ENCODE assay signal across 22 mouse cellular contexts in genomic region chr2:80314201-80314600, GRCm38 (mm10). TPM values are rescaled to one million over a fixed set of nuclear protein-coding genes. Genes with fewer than 3 reads are reported as not detected.
DNase-seq lines count a peak whose midpoint lies in the region; ATAC-seq and TF ChIP-seq lines count a peak whose summit lies in the region.
"Had no signal": no experiment of that assay in that cellular context is flagged by ENCODE, and none has a peak within 500 bp of the region (broad histone marks: within the 10 kb centered on the region; RNA-seq: fewer than 3 reads in every experiment).

No protein-coding gene starts in this region.

- ATAC-seq in embryonic facial prominence, embryonic 14.5 days (ENCODE audit: low read depth): no peak
- ATAC-seq in intestine, embryonic 14.5 days (replicated peaks; ENCODE audit: low FRiP score, low TSS enrichment, low read depth): no peak
- no peak for ATAC-seq in intestine, embryonic 15.5 days
- ATAC-seq in megakaryocyte, adult 5-6 weeks (ENCODE audit: poor library complexity, severe bottlenecking): no peak
- ATAC-seq in stomach, postnatal 0 days (ENCODE audit: low FRiP score, low TSS enrichment): no peak

- WGBS in embryonic facial prominence, embryonic 14.5 days: 56% methylated on average over 1 of the region's 1 CpGs
- 75% methylated on average over 1 of the region's 1 CpGs for WGBS in embryonic facial prominence, embryonic 10.5 days
- WGBS in intestine, embryonic 14.5 days: 41% methylated on average over 1 of the region's 1 CpGs
- 45% methylated on average over 1 of the region's 1 CpGs for WGBS in intestine, embryonic 15.5 days
- 59% methylated on average over 1 of the region's 1 CpGs for WGBS in stomach, postnatal 0 days

- H3K27ac ChIP-seq in embryonic facial prominence, embryonic 14.5 days (replicated peaks; ENCODE audit: low read depth, low read length): no peak overlapping the region
- no peak overlapping the region for H3K27ac ChIP-seq in embryonic facial prominence, embryonic 10.5 days (replicated peaks)
- H3K27ac ChIP-seq in intestine, embryonic 14.5 days (ENCODE audit: low read depth): no peak overlapping the region
- H3K27ac ChIP-seq in intestine, embryonic 15.5 days: no peak overlapping the region
- 0 out of 2 replicates have a peak overlapping the region, but pooled peaks have one; percentile 5 for H3K27ac ChIP-seq in stomach, postnatal 0 days (replicated peaks)
- H3K27ac ChIP-seq: limb, embryonic 15.5 days had no signal

- H3K9ac ChIP-seq in embryonic facial prominence, embryonic 14.5 days (ENCODE audit: low read depth, low read length): no peak overlapping the region
- H3K9ac ChIP-seq in intestine, embryonic 14.5 days (ENCODE audit: low read length): no peak overlapping the region
- H3K9ac ChIP-seq in intestine, embryonic 15.5 days: no peak overlapping the region
- H3K9ac ChIP-seq in stomach, postnatal 0 days (ENCODE audit: low read length): no peak overlapping the region

- no peaks in the 10 kb centered on the region for H3K27me3 ChIP-seq in embryonic facial prominence, embryonic 14.5 days (replicated peaks; ENCODE audit: control insufficient read depth, insufficient read depth, low read length)
- H3K27me3 ChIP-seq in embryonic facial prominence, embryonic 10.5 days (replicated peaks; ENCODE audit: low read depth, poor library complexity, severe bottlenecking): no peaks in the 10 kb centered on the region; the same call in 1 of the 2 replicates
- no peaks in the 10 kb centered on the region for H3K27me3 ChIP-seq in intestine, embryonic 14.5 days (replicated peaks; ENCODE audit: control insufficient read depth, insufficient read depth, low read length)
- H3K27me3 ChIP-seq in intestine, embryonic 15.5 days (replicated peaks): 0 out of 2 replicates have a peak, but pooled peaks cover 2% of the 10 kb centered on the region
- no peaks in the 10 kb centered on the region for H3K27me3 ChIP-seq in megakaryocyte, embryonic 14.5 days (replicated peaks)
- no peaks in the 10 kb centered on the region for H3K27me3 ChIP-seq in stomach, postnatal 0 days (ENCODE audit: control insufficient read depth, insufficient read depth, low read length)
- H3K27me3 ChIP-seq: heart, embryonic 12.5 days; hindbrain, embryonic 13.5 days; limb, embryonic 15.5 days had no signal

- DNase-seq in embryonic facial prominence, embryonic 14.5 days (ENCODE audit: low spot score): no peak
- no peak for DNase-seq in embryonic facial prominence, embryonic 10.5 days (ENCODE audit: low spot score)
- DNase-seq in intestine, embryonic 14.5 days (ENCODE audit: low spot score): no peak
- no peak for DNase-seq in stomach, postnatal 0 days (ENCODE audit: low spot score)
- no peak for DNase-seq in gastrocnemius, adult 18-20 months (ENCODE audit: low spot score)
- DNase-seq: adrenal gland, adult 8-10 months; cerebellum, adult 9-11 months; forebrain, postnatal 0 days; gastrocnemius, postnatal 25 days; layer of hippocampus, adult 9-11 months; lung, postnatal 36 days; midbrain, embryonic 14.5 days; spleen, adult 18-20 months; thymus, postnatal 25 days had no signal

- TF ChIP-seq EP300 in stomach, postnatal 0 days (optimal IDR thresholded peaks at IDR 0.05): no peak

- H3K4me2 ChIP-seq in embryonic facial prominence, embryonic 14.5 days (ENCODE audit: low read depth, low read length): peak overlapping the region; percentile 5; the same call in 1 of the 2 replicates
- H3K4me2 ChIP-seq in intestine, embryonic 14.5 days (ENCODE audit: low read length): peak overlapping the region; percentile 77; the same call in 1 of the 2 replicates
- H3K4me2 ChIP-seq in intestine, embryonic 15.5 days (replicated peaks): no peak overlapping the region
- no peak overlapping the region for H3K4me2 ChIP-seq in stomach, postnatal 0 days (replicated peaks; ENCODE audit: low read depth)

- H3K4me1 ChIP-seq in embryonic facial prominence, embryonic 14.5 days (ENCODE audit: control insufficient read depth, insufficient read depth, low read length): peaks cover 11% of the 10 kb centered on the region; the same call in 1 of the 2 replicates
- peaks cover 15% of the 10 kb centered on the region for H3K4me1 ChIP-seq in embryonic facial prominence, embryonic 10.5 days
- peaks cover 8% of the 10 kb centered on the region; the same call in 1 of the 2 replicates for H3K4me1 ChIP-seq in intestine, embryonic 14.5 days (replicated peaks; ENCODE audit: control insufficient read depth, insufficient read depth, low read length)
- no peaks in the 10 kb centered on the region for H3K4me1 ChIP-seq in intestine, embryonic 15.5 days (replicated peaks)
- peaks cover 30% of the 10 kb centered on the region for H3K4me1 ChIP-seq in megakaryocyte, embryonic 14.5 days
- no peaks in the 10 kb centered on the region for H3K4me1 ChIP-seq in stomach, postnatal 0 days (replicated peaks; ENCODE audit: control insufficient read depth, insufficient read depth)

- H3K4me3 ChIP-seq in embryonic facial prominence, embryonic 14.5 days (ENCODE audit: low read depth, low read length): no peak overlapping the region
- no peak overlapping the region for H3K4me3 ChIP-seq in embryonic facial prominence, embryonic 10.5 days
- no peak overlapping the region for H3K4me3 ChIP-seq in intestine, embryonic 14.5 days (ENCODE audit: low read depth, low read length)
- no peak overlapping the region for H3K4me3 ChIP-seq in intestine, embryonic 15.5 days (replicated peaks)
- peak overlapping the region; percentile 99 for H3K4me3 ChIP-seq in megakaryocyte, embryonic 14.5 days (replicated peaks)
- H3K4me3 ChIP-seq in stomach, postnatal 0 days (ENCODE audit: low read depth, low read length): no peak overlapping the region

- no peak for TF ChIP-seq CTCF in stomach, postnatal 0 days (IDR thresholded peaks at IDR 0.05; ENCODE audit: low read depth)

- H3K36me3 ChIP-seq in embryonic facial prominence, embryonic 14.5 days (ENCODE audit: control insufficient read depth, insufficient read depth, low read length): peaks cover 10% of the 10 kb centered on the region
- peaks cover 16% of the 10 kb centered on the region for H3K36me3 ChIP-seq in embryonic facial prominence, embryonic 10.5 days (replicated peaks)
- H3K36me3 ChIP-seq in intestine, embryonic 14.5 days (ENCODE audit: control insufficient read depth, insufficient read depth, low read length): peaks cover 16% of the 10 kb centered on the region
- 0 out of 2 replicates have a peak, but pooled peaks cover 3% of the 10 kb centered on the region for H3K36me3 ChIP-seq in intestine, embryonic 15.5 days
- H3K36me3 ChIP-seq in megakaryocyte, embryonic 14.5 days (replicated peaks; ENCODE audit: low read length): peaks cover 11% of the 10 kb centered on the region
- H3K36me3 ChIP-seq in stomach, postnatal 0 days (ENCODE audit: control insufficient read depth, insufficient read depth, low read length): no peaks in the 10 kb centered on the region

- no peaks in the 10 kb centered on the region for H3K9me3 ChIP-seq in embryonic facial prominence, embryonic 14.5 days (ENCODE audit: control insufficient read depth, low read length)
- H3K9me3 ChIP-seq in embryonic facial prominence, embryonic 10.5 days: no peaks in the 10 kb centered on the region
- H3K9me3 ChIP-seq in intestine, embryonic 14.5 days (ENCODE audit: control insufficient read depth, low read length): no peaks in the 10 kb centered on the region
- no peaks in the 10 kb centered on the region for H3K9me3 ChIP-seq in intestine, embryonic 15.5 days
- no peaks in the 10 kb centered on the region for H3K9me3 ChIP-seq in megakaryocyte, embryonic 14.5 days
- no peaks in the 10 kb centered on the region for H3K9me3 ChIP-seq in stomach, postnatal 0 days (ENCODE audit: control insufficient read depth, low read length)
- H3K9me3 ChIP-seq: heart, embryonic 12.5 days; hindbrain, embryonic 13.5 days; limb, embryonic 15.5 days had no signal

RNA-seq across cellular contexts. Expression of gene Dnajc10, which starts 1.1 kb away (rescaled TPM):
- polyA plus RNA-seq in embryonic facial prominence, embryonic 14.5 days (2014; fragmentation: Nextera tagmentation; extraction: Ambion mirVana): 84.2 and 87.8 TPM in 2 replicates
- polyA plus RNA-seq in embryonic facial prominence, embryonic 10.5 days (2016; fragmentation: Nextera tagmentation; extraction: Ambion mirVana): 80.3 and 88.0 TPM in 2 replicates
- 76.3 and 80.2 TPM in 2 replicates for polyA plus RNA-seq in intestine, embryonic 14.5 days (2014; fragmentation: Nextera tagmentation; extraction: Ambion mirVana)
- polyA plus RNA-seq in intestine, embryonic 15.5 days (2015; fragmentation: Nextera tagmentation; extraction: Ambion mirVana): 56.4 and 64.9 TPM in 2 replicates
- polyA plus RNA-seq in megakaryocyte, embryonic 14.5 days (2012; ENCODE audit: insufficient read depth, low replicate concordance): 2.5 and 7.7 TPM in 2 replicates
- total RNA-seq in megakaryocyte, adult 5-6 weeks (2015): 93.4 and 97.0 TPM in 2 replicates
- total RNA-seq in megakaryocyte, adult 5-6 weeks (2017): 115 and 117 TPM in 2 replicates
- polyA plus RNA-seq in stomach, postnatal 0 days (2015; fragmentation: Nextera tagmentation; extraction: Ambion mirVana): 48.6 and 50.2 TPM in 2 replicates
- total RNA-seq in gastrocnemius, adult 18-20 months (2021): 10 to 100 TPM; 21.6 to 22.2 TPM

RNA-seq across cellular contexts. Expression of gene Prdx6b, which starts 21.9 kb away (rescaled TPM):
- not detected in 2 replicates for polyA plus RNA-seq in embryonic facial prominence, embryonic 14.5 days (2014; fragmentation: Nextera tagmentation; extraction: Ambion mirVana)
- not detected in 2 replicates for polyA plus RNA-seq in embryonic facial prominence, embryonic 10.5 days (2016; fragmentation: Nextera tagmentation; extraction: Ambion mirVana)
- 0.05 TPM in 1 of 2 replicates, not detected in the other for polyA plus RNA-seq in intestine, embryonic 14.5 days (2014; fragmentation: Nextera tagmentation; extraction: Ambion mirVana)
- not detected in 2 replicates for polyA plus RNA-seq in intestine, embryonic 15.5 days (2015; fragmentation: Nextera tagmentation; extraction: Ambion mirVana)
- polyA plus RNA-seq in megakaryocyte, embryonic 14.5 days (2012; ENCODE audit: insufficient read depth, low replicate concordance): not detected in 2 replicates
- not detected in 2 replicates for total RNA-seq in megakaryocyte, adult 5-6 weeks (2015)
- total RNA-seq in megakaryocyte, adult 5-6 weeks (2017): not detected in 2 replicates
- not detected in 2 replicates for polyA plus RNA-seq in stomach, postnatal 0 days (2015; fragmentation: Nextera tagmentation; extraction: Ambion mirVana)
- not detected for total RNA-seq in gastrocnemius, adult 18-20 months (2021)
- total RNA-seq: adrenal gland, adult 8-10 months; forebrain, postnatal 0 days; gastrocnemius, postnatal 25 days; left cerebral cortex, postnatal 10 days had no signal
- polyA plus RNA-seq: forebrain, postnatal 0 days; heart, embryonic 12.5 days; hindbrain, embryonic 13.5 days; kidney, embryonic 16.5 days; limb, embryonic 15.5 days; midbrain, embryonic 14.5 days had no signal

Comparison
In these comparisons a context has a peak if more than half of its experiments do, and no peak if none do; other contexts are left out.
1. H3K4me2 ChIP-seq: peak in embryonic facial prominence, embryonic 14.5 days (single experiment) and intestine, embryonic 14.5 days (single experiment); none in intestine, embryonic 15.5 days (single experiment) and stomach, postnatal 0 days (single experiment).